ENCODE assay signal across 10 mouse cellular contexts in genomic region chr11:101462583-101463440, GRCm38 (mm10). TPM values are rescaled to one million over a fixed set of nuclear protein-coding genes. Genes with fewer than 3 reads are reported as not detected.
DNase-seq lines count a peak whose midpoint lies in the region; ATAC-seq and TF ChIP-seq lines count a peak whose summit lies in the region.
"Had no signal": no experiment of that assay in that cellular context is flagged by ENCODE, and none has a peak within 500 bp of the region (broad histone marks: within the 10 kb centered on the region; RNA-seq: fewer than 3 reads in every experiment).

No protein-coding gene starts in this region.

- H3K4me1 ChIP-seq in lung, embryonic 14.5 days (ENCODE audit: insufficient read depth): peaks cover 5% of the 10 kb centered on the region; the same call in 1 of the 2 replicates
- H3K4me1 ChIP-seq in forebrain, embryonic 13.5 days: peaks cover 44% of the 10 kb centered on the region
- H3K4me1 ChIP-seq in liver, embryonic 16.5 days (ENCODE audit: control insufficient read depth, low read depth, low read length): peaks cover 50% of the 10 kb centered on the region

- 23% methylated on average over 13 of the region's 13 CpGs for WGBS in lung, embryonic 14.5 days
- 39% methylated on average over 13 of the region's 13 CpGs for WGBS in forebrain, embryonic 13.5 days
- WGBS in liver, embryonic 16.5 days (ENCODE audit: insufficient replicate concordance): 23% methylated on average over 13 of the region's 13 CpGs

- H3K4me2 ChIP-seq in lung, embryonic 14.5 days: peak overlapping the region; percentile 97; the same call in 1 of the 2 replicates
- peak overlapping the region; percentile 76 for H3K4me2 ChIP-seq in forebrain, embryonic 13.5 days
- no peak overlapping the region for H3K4me2 ChIP-seq in liver, embryonic 16.5 days (ENCODE audit: low read depth, low read length)

- H3K4me3 ChIP-seq in lung, embryonic 14.5 days (ENCODE audit: low read depth, low read length): no peak overlapping the region
- H3K4me3 ChIP-seq in forebrain, embryonic 13.5 days: peak overlapping the region; percentile 88
- no peak overlapping the region for H3K4me3 ChIP-seq in liver, embryonic 16.5 days (ENCODE audit: low read depth, low read length)
- H3K4me3 ChIP-seq: limb, embryonic 12.5 days had no signal

- no peaks in the 10 kb centered on the region for H3K9me3 ChIP-seq in lung, embryonic 14.5 days (ENCODE audit: low read depth, low read length)
- H3K9me3 ChIP-seq in forebrain, embryonic 13.5 days (replicated peaks): no peaks in the 10 kb centered on the region
- no peaks in the 10 kb centered on the region for H3K9me3 ChIP-seq in liver, embryonic 16.5 days (replicated peaks; ENCODE audit: control insufficient read depth, low read length)
- H3K9me3 ChIP-seq: limb, embryonic 12.5 days had no signal

- no peak overlapping the region for H3K27ac ChIP-seq in lung, embryonic 14.5 days (ENCODE audit: low read depth)
- peak overlapping the region; percentile 51; the same call in 1 of the 2 replicates for H3K27ac ChIP-seq in forebrain, embryonic 13.5 days
- H3K27ac ChIP-seq in liver, embryonic 16.5 days (ENCODE audit: low read length): no peak overlapping the region
- H3K27ac ChIP-seq: limb, embryonic 12.5 days had no signal

- no peaks in the 10 kb centered on the region for H3K27me3 ChIP-seq in lung, embryonic 14.5 days (ENCODE audit: insufficient read depth, low read length)
- H3K27me3 ChIP-seq in forebrain, embryonic 13.5 days: no peaks in the 10 kb centered on the region
- H3K27me3 ChIP-seq in liver, embryonic 16.5 days (ENCODE audit: control insufficient read depth, insufficient read depth, low read depth, low read length): peaks cover 36% of the 10 kb centered on the region
- H3K27me3 ChIP-seq in splenic B cell, adult 2 months (ENCODE audit: control insufficient read depth, insufficient read depth, low read length, poor library complexity, severe bottlenecking): peaks cover under 1% of the 10 kb centered on the region; the same call in 1 of the 2 replicates

- DNase-seq in lung, embryonic 14.5 days: peak; percentile 46
- DNase-seq in lung, postnatal 10 days: no peak
- peak; percentile 29 for DNase-seq in splenic B cell, adult 2 months (ENCODE audit: low read depth, low spot score)
- no peak for DNase-seq in adrenal gland, postnatal 14 days
- no peak for DNase-seq in lung, postnatal 25 days (ENCODE audit: low spot score)
- DNase-seq: cerebellum, postnatal 36 days had no signal

- TF ChIP-seq CTCF in lung, embryonic 14.5 days (IDR thresholded peaks at IDR 0.05; ENCODE audit: low read depth): no peak

- ATAC-seq in lung, embryonic 14.5 days (ENCODE audit: insufficient read depth): no peak
- no peak for ATAC-seq in forebrain, embryonic 13.5 days
- ATAC-seq in liver, embryonic 16.5 days (ENCODE audit: low read depth): no peak
- no peak for ATAC-seq in frontal cortex, adult (ENCODE audit: low TSS enrichment)

- H3K36me3 ChIP-seq in lung, embryonic 14.5 days (ENCODE audit: insufficient read depth): peaks cover 26% of the 10 kb centered on the region; the same call in 1 of the 2 replicates
- peaks cover 52% of the 10 kb centered on the region for H3K36me3 ChIP-seq in forebrain, embryonic 13.5 days (ENCODE audit: poor library complexity, severe bottlenecking)
- H3K36me3 ChIP-seq in liver, embryonic 16.5 days (ENCODE audit: control insufficient read depth, insufficient read depth): no peaks in the 10 kb centered on the region
- H3K36me3 ChIP-seq in splenic B cell, adult 2 months (ENCODE audit: control insufficient read depth, insufficient read depth, low read length, poor library complexity, severe bottlenecking): peaks cover 6% of the 10 kb centered on the region; the same call in 1 of the 2 replicates

- H3K9ac ChIP-seq in lung, embryonic 14.5 days: no peak overlapping the region
- 0 out of 2 replicates have a peak overlapping the region, but pooled peaks have one; percentile 75 for H3K9ac ChIP-seq in forebrain, embryonic 13.5 days
- peak overlapping the region; percentile 21; the same call in 1 of the 2 replicates for H3K9ac ChIP-seq in liver, embryonic 16.5 days (ENCODE audit: low read depth, low read length)
- H3K9ac ChIP-seq: limb, embryonic 12.5 days had no signal

RNA-seq across cellular contexts. Expression of gene Rnd2, which starts 2.0 kb away (rescaled TPM):
- 4.7 and 5.6 TPM in 2 replicates for polyA plus RNA-seq in lung, embryonic 14.5 days (2014; fragmentation: Nextera tagmentation; extraction: Ambion mirVana)
- polyA plus RNA-seq in forebrain, embryonic 13.5 days (2015; fragmentation: Nextera tagmentation; extraction: Ambion mirVana): 155 and 197 TPM in 2 replicates
- polyA plus RNA-seq in liver, embryonic 16.5 days (2015; fragmentation: Nextera tagmentation; extraction: Ambion mirVana): 1.4 and 1.7 TPM in 2 replicates
- 8.9 and 9.6 TPM in 2 replicates for total RNA-seq in adrenal gland, postnatal 14 days (2021)

RNA-seq across cellular contexts. Expression of gene Vat1, which starts 3.2 kb away (rescaled TPM):
- 36.3 and 38.2 TPM in 2 replicates for polyA plus RNA-seq in lung, embryonic 14.5 days (2014; fragmentation: Nextera tagmentation; extraction: Ambion mirVana)
- polyA plus RNA-seq in forebrain, embryonic 13.5 days (2015; fragmentation: Nextera tagmentation; extraction: Ambion mirVana): 61.3 and 67.0 TPM in 2 replicates
- 10.2 and 12.3 TPM in 2 replicates for polyA plus RNA-seq in liver, embryonic 16.5 days (2015; fragmentation: Nextera tagmentation; extraction: Ambion mirVana)
- total RNA-seq in adrenal gland, postnatal 14 days (2021): 74.7 and 95.1 TPM in 2 replicates

RNA-seq across cellular contexts. Expression of gene Ifi35, which starts 14.6 kb away (rescaled TPM):
- polyA plus RNA-seq in lung, embryonic 14.5 days (2014; fragmentation: Nextera tagmentation; extraction: Ambion mirVana): 11.4 and 12.1 TPM in 2 replicates
- polyA plus RNA-seq in forebrain, embryonic 13.5 days (2015; fragmentation: Nextera tagmentation; extraction: Ambion mirVana): 2.3 and 2.5 TPM in 2 replicates
- 22.4 and 26.5 TPM in 2 replicates for polyA plus RNA-seq in liver, embryonic 16.5 days (2015; fragmentation: Nextera tagmentation; extraction: Ambion mirVana)
- total RNA-seq in adrenal gland, postnatal 14 days (2021): 29.0 and 29.6 TPM in 2 replicates

RNA-seq across cellular contexts. Expression of gene Rpl27, which starts 20.7 kb away (rescaled TPM):
- polyA plus RNA-seq in lung, embryonic 14.5 days (2014; fragmentation: Nextera tagmentation; extraction: Ambion mirVana): 421 and 428 TPM in 2 replicates
- polyA plus RNA-seq in forebrain, embryonic 13.5 days (2015; fragmentation: Nextera tagmentation; extraction: Ambion mirVana): 338 and 387 TPM in 2 replicates
- polyA plus RNA-seq in liver, embryonic 16.5 days (2015; fragmentation: Nextera tagmentation; extraction: Ambion mirVana): 138 and 160 TPM in 2 replicates
- 98.3 and 102 TPM in 2 replicates for total RNA-seq in adrenal gland, postnatal 14 days (2021)

RNA-seq across cellular contexts. Expression of gene Ptges3l, which starts 37.7 kb away (rescaled TPM):
- polyA plus RNA-seq in lung, embryonic 14.5 days (2014; fragmentation: Nextera tagmentation; extraction: Ambion mirVana): 9.3 and 11.5 TPM in 2 replicates
- 1.2 TPM in 2 replicates for polyA plus RNA-seq in forebrain, embryonic 13.5 days (2015; fragmentation: Nextera tagmentation; extraction: Ambion mirVana)
- polyA plus RNA-seq in liver, embryonic 16.5 days (2015; fragmentation: Nextera tagmentation; extraction: Ambion mirVana): 0.82 and 2.0 TPM in 2 replicates
- 3.2 and 5.3 TPM in 2 replicates for total RNA-seq in adrenal gland, postnatal 14 days (2021)

Comparison
In these comparisons a context has a peak if more than half of its experiments do, and no peak if none do; other contexts are left out.
1. DNase-seq: peak in lung, embryonic 14.5 days (single experiment) and splenic B cell, adult 2 months (single experiment); none in lung, postnatal 10 days (single experiment), adrenal gland, postnatal 14 days (single experiment) and lung, postnatal 25 days (single experiment).
2. RNA of gene Rnd2, which starts 2.0 kb away (polyA plus RNA-seq): 155 to 197 TPM in forebrain, embryonic 13.5 days; 4.7 to 5.6 TPM in lung, embryonic 14.5 days and 1.4 to 1.7 TPM in liver, embryonic 16.5 days; every median in the first group is over 10 times any median in the second.